Mouse (Mus musculus): ENCODE data around the gene Nxpe5.

Nxpe5 gene

GRCm38 (mm10) chr5:138251144-138251543 is 25.4 kb downstream of the Nxpe5 start:
- DNase-seq (ENCODE audit: low read depth in 1 of 2, low spot score in 2 of 2) = no peak

- no peak for DNase-seq (ENCODE audit: low read depth in 1 of 2, low spot score in 2 of 2)
These were observed 27.4 kb downstream of the Nxpe5 start for GRCm38 (mm10) chr5:138253061-138253460.

- DNase-seq (ENCODE audit: low read depth in 1 of 2, low spot score in 2 of 2) = peak; percentile 77 to 82
These were observed 29.8 kb downstream of the Nxpe5 start, which contains the start of gene Lamtor4 for GRCm38 (mm10) chr5:138255353-138256093. TSS of gene Lamtor4 (plus strand) at chr5:138255482.

GRCm38 (mm10) chr5:138256094-138256467 is 30.4 kb downstream of the Nxpe5 start:
- no peak for DNase-seq (ENCODE audit: low read depth in 1 of 2, low spot score in 2 of 2)

- DNase-seq (ENCODE audit: low read depth in 1 of 2, low spot score in 2 of 2) = peak; percentile 44 to 65
These were observed 31.4 kb downstream of the Nxpe5 start for GRCm38 (mm10) chr5:138256966-138257584.

GRCm38 (mm10) chr5:138257585-138257978 is 31.9 kb downstream of the Nxpe5 start:
- no peak for DNase-seq (ENCODE audit: low read depth in 1 of 2, low spot score in 2 of 2)

- no peak for DNase-seq (ENCODE audit: low read depth in 1 of 2, low spot score in 2 of 2)
These were observed 32.4 kb downstream of the Nxpe5 start for GRCm38 (mm10) chr5:138258078-138258477.

GRCm38 (mm10) chr5:138258542-138258941 is 32.8 kb downstream of the Nxpe5 start:
- no peak for DNase-seq (ENCODE audit: low read depth in 1 of 2, low spot score in 2 of 2)

- no peak for DNase-seq (ENCODE audit: low read depth in 1 of 2, low spot score in 2 of 2)
These were observed 33.3 kb downstream of the Nxpe5 start for GRCm38 (mm10) chr5:138258993-138259392.

GRCm38 (mm10) chr5:138260051-138260450 is 34.4 kb downstream of the Nxpe5 start:
- no peak for DNase-seq (ENCODE audit: low read depth in 1 of 2, low spot score in 2 of 2)

- DNase-seq (ENCODE audit: low read depth in 1 of 2, low spot score in 2 of 2) = no peak
These were observed 35.1 kb downstream of the Nxpe5 start for GRCm38 (mm10) chr5:138260834-138261233.

- no peak for DNase-seq (ENCODE audit: low read depth in 1 of 2, low spot score in 2 of 2)
These were observed 36.3 kb downstream of the Nxpe5 start for GRCm38 (mm10) chr5:138262001-138262400.

- no peak for DNase-seq (ENCODE audit: low read depth in 1 of 2, low spot score in 2 of 2)
These were observed 37.0 kb downstream of the Nxpe5 start for GRCm38 (mm10) chr5:138262582-138263240.

GRCm38 (mm10) chr5:138263260-138264206 is 37.8 kb downstream of the Nxpe5 start, which contains the start of gene BC037034:
TSS of gene BC037034 (minus strand) at chr5:138264033.
- peak; percentile 71 to 86 for DNase-seq (ENCODE audit: low read depth in 1 of 2, low spot score in 2 of 2)

GRCm38 (mm10) chr5:138264207-138264578 is 38.5 kb downstream of the Nxpe5 start:
- no peak for DNase-seq (ENCODE audit: low read depth in 1 of 2, low spot score in 2 of 2)

- no peak for DNase-seq (ENCODE audit: low read depth in 1 of 2, low spot score in 2 of 2)
These were observed 40.0 kb downstream of the Nxpe5 start for GRCm38 (mm10) chr5:138265712-138266111.

GRCm38 (mm10) chr5:138267114-138267513 is 41.4 kb downstream of the Nxpe5 start:
- DNase-seq (ENCODE audit: low read depth in 1 of 2, low spot score in 2 of 2) = no peak

- no peak for DNase-seq (ENCODE audit: low read depth in 1 of 2, low spot score in 2 of 2)
These were observed 43.3 kb downstream of the Nxpe5 start for GRCm38 (mm10) chr5:138268980-138269379.

- DNase-seq (ENCODE audit: low read depth in 1 of 2, low spot score in 2 of 2) = no peak
These were observed 45.5 kb downstream of the Nxpe5 start for GRCm38 (mm10) chr5:138271232-138271631.

GRCm38 (mm10) chr5:138272409-138272923 is 46.8 kb downstream of the Nxpe5 start, which contains the start of gene Gal3st4:
TSS of gene Gal3st4 (minus strand) at chr5:138272840.
- DNase-seq (ENCODE audit: low read depth in 1 of 2, low spot score in 2 of 2) = no peak

GRCm38 (mm10) chr5:138274186-138274585 is 48.5 kb downstream of the Nxpe5 start:
- DNase-seq (ENCODE audit: low read depth in 1 of 2, low spot score in 2 of 2) = no peak
